Mouse (Mus musculus): ENCODE measurements around the gene Atxn7l3. TPM values are rescaled to one million over a fixed set of nuclear protein-coding genes. Genes with fewer than 3 reads are reported as not detected.

The Atxn7l3 gene
- polyA plus RNA-seq, 1 experiment from 2014 or later, result 30.1 TPM

- H3K36me3 ChIP-seq, result peaks cover 63% of the 10 kb centered on the region
- no peaks in the 10 kb centered on the region for H3K9me3 ChIP-seq
- WGBS, result 85% methylated on average over 9 of the region's 9 CpGs
- ATAC-seq, result no peak
- H3K4me1 ChIP-seq (replicated peaks), result peaks cover 24% of the 10 kb centered on the region
- no peak overlapping the region for H3K4me3 ChIP-seq (replicated peaks)
- no peak overlapping the region for H3K27ac ChIP-seq
- H3K4me2 ChIP-seq (replicated peaks), result no peak overlapping the region
- H3K9ac ChIP-seq (replicated peaks), result no peak overlapping the region
- no peaks in the 10 kb centered on the region for H3K27me3 ChIP-seq
These were observed 11.7 kb upstream of the Atxn7l3 start for GRCm38 (mm10) chr11:102308104-102308503.

DNA sequence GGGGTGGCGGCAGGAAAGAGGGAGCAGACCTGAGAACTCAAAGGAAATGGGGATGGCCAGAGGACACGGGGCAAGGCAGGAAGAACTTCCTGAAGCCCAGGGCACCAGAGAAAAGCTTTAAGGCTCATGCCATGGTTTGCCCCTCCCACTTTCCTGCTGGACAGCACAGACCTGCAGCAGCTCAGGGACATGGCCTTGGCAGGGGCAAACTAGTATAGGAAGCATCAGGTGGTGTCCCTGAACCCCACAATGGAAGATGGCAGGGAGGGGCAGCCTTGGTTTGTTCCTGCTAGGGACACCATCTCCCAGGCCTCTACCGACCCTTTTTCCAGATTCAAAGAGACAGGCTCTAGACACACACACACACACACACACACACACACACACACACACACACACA is 8.9 kb upstream of the Atxn7l3 start:
- no peaks in the 10 kb centered on the region for H3K27me3 ChIP-seq
- no peak overlapping the region for H3K27ac ChIP-seq

GRCm38 (mm10) chr11:102304141-102304540 is 7.7 kb upstream of the Atxn7l3 start:
- Histone ChIP-seq H3K27ac (no peak overlapping the region), H3K9ac (replicated peaks) (no peak overlapping the region), H3K4me1 (replicated peaks) (peaks cover 5% of the 10 kb centered on the region), H3K27me3 (no peaks in the 10 kb centered on the region), H3K9me3 (no peaks in the 10 kb centered on the region), H3K4me2 (replicated peaks) (no peak overlapping the region), H3K4me3 (replicated peaks) (no peak overlapping the region), H3K36me3 (peaks cover 26% of the 10 kb centered on the region)
- WGBS, result 54% methylated on average over 2 of the region's 2 CpGs
- no peak for ATAC-seq

More for the DNA sequence above, 8.9 kb upstream of the Atxn7l3 start:
- 63% methylated on average over 2 of the region's 3 CpGs for WGBS
- Histone ChIP-seq H3K9me3 (no peaks in the 10 kb centered on the region), H3K36me3 (peaks cover 37% of the 10 kb centered on the region), H3K9ac (replicated peaks) (no peak overlapping the region), H3K4me3 (replicated peaks) (no peak overlapping the region), H3K4me2 (replicated peaks) (no peak overlapping the region), H3K4me1 (replicated peaks) (peaks cover 14% of the 10 kb centered on the region)
- ATAC-seq, result no peak

DNA sequence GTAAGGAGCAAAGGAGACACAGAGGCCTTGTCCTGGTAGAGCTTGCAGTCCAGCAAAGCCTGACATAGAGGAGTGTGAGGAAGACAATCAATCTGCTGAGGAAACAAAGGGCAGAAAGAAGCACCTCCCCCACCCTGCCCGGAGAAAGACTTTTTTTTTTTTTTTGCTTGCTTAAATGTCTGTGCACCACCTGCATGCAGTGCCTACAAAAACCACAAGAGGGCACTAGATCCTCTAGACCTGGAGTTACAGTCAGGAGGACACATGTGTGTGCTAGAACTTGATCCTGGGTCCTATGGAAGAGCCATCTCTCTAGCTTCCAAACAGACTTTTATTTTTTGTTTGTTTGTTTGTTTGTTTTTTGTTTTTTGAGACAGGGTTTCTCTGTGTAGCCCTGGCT is 3.4 kb upstream of the Atxn7l3 start:
- 7% methylated on average over 1 of the region's 1 CpGs for WGBS
- H3K27me3 ChIP-seq, result no peaks in the 10 kb centered on the region
- no peak for ATAC-seq
- no peak overlapping the region for H3K9ac ChIP-seq (replicated peaks)
- H3K4me1 ChIP-seq (replicated peaks), result peaks cover 18% of the 10 kb centered on the region
- no peak overlapping the region for H3K27ac ChIP-seq
- H3K36me3 ChIP-seq, result no peaks in the 10 kb centered on the region
- no peak overlapping the region for H3K4me3 ChIP-seq (replicated peaks)
- no peaks in the 10 kb centered on the region for H3K9me3 ChIP-seq
- H3K4me2 ChIP-seq (replicated peaks), result no peak overlapping the region

GRCm38 (mm10) chr11:102297577-102298556 is 1.4 kb upstream of the Atxn7l3 start:
- H3K27ac ChIP-seq, result peak overlapping the region; percentile 99
- no peaks in the 10 kb centered on the region for H3K27me3 ChIP-seq
- peak overlapping the region; percentile 88 for H3K4me3 ChIP-seq (replicated peaks)
- peak; percentile 46 for ATAC-seq
- peak overlapping the region; percentile 73 for H3K9ac ChIP-seq (replicated peaks)
- 28% methylated on average over 27 of the region's 27 CpGs for WGBS
- H3K36me3 ChIP-seq, result peaks cover 15% of the 10 kb centered on the region
- H3K9me3 ChIP-seq, result no peaks in the 10 kb centered on the region
- peaks cover 30% of the 10 kb centered on the region for H3K4me1 ChIP-seq (replicated peaks)
- peak overlapping the region; percentile 93 for H3K4me2 ChIP-seq (replicated peaks)

DNA sequence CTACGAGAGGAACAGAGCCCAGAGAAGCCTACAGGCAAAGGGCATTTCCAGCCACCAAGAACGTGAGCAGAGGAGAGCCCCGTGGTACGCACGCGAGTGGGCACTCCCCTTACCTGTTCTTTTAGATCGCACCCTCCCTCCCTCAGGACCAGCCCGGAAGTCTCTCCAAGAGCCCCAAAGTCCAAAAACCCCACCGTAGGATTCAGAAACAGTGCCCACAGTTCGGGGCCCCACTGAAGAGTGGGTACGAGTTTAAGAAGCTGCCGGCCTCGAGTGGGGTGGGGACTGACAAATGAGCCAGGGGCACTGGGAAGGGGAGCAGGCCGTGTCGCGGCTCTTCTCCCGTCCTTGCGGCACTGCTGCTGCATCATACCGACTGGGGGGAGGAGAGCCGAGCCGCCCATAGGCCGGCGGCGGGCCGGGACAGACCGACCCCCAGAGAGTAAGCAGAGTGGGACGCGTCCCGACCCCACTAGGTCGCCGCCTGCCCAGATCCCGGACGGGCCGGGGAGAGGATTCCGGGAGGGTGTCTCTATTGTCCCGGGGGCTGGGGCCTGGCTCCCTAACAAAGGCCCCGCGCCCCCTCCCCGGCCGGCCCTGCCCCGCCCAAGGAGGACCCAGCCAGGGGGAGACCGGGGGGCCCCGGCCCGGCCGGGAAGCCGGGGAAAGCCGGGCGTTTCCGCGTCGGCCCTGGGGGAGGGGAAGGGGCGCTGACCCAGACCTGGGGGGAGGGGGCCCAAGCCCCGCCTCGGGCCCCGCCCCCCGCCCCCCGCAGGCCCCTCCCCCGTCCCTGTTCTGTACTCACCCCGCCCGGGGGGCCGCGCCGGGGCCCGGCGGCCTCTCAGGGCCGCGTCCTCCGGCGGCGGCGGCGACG is 596 bp downstream of the Atxn7l3 start:
- no peaks in the 10 kb centered on the region for H3K27me3 ChIP-seq
- H3K4me1 ChIP-seq (replicated peaks), result peaks cover 33% of the 10 kb centered on the region
- H3K4me3 ChIP-seq (replicated peaks), result peak overlapping the region; percentile 88
- 1% methylated on average over 42 of the region's 73 CpGs for WGBS
- H3K9me3 ChIP-seq, result no peaks in the 10 kb centered on the region
- ATAC-seq, result peak; percentile 48
- peak overlapping the region; percentile 93 for H3K4me2 ChIP-seq (replicated peaks)
- peak overlapping the region; percentile 97 for H3K9ac ChIP-seq (replicated peaks)
- H3K36me3 ChIP-seq, result peaks cover 35% of the 10 kb centered on the region
- peak overlapping the region; percentile 99 for H3K27ac ChIP-seq

GRCm38 (mm10) chr11:102294887-102295597 is 1.4 kb downstream of the Atxn7l3 start:
- H3K27me3 ChIP-seq, result no peaks in the 10 kb centered on the region
- H3K4me1 ChIP-seq (replicated peaks), result peaks cover 33% of the 10 kb centered on the region
- H3K36me3 ChIP-seq, result peaks cover 43% of the 10 kb centered on the region
- H3K4me2 ChIP-seq (replicated peaks), result peak overlapping the region; percentile 93
- H3K9ac ChIP-seq (replicated peaks), result peak overlapping the region; percentile 97
- H3K27ac ChIP-seq, result peak overlapping the region; percentile 99
- H3K9me3 ChIP-seq, result no peaks in the 10 kb centered on the region
- peak; percentile 0; the same call in 1 of the 2 replicates for ATAC-seq
- WGBS, result 65% methylated on average over 12 of the region's 12 CpGs
- H3K4me3 ChIP-seq (replicated peaks), result peak overlapping the region; percentile 88

DNA sequence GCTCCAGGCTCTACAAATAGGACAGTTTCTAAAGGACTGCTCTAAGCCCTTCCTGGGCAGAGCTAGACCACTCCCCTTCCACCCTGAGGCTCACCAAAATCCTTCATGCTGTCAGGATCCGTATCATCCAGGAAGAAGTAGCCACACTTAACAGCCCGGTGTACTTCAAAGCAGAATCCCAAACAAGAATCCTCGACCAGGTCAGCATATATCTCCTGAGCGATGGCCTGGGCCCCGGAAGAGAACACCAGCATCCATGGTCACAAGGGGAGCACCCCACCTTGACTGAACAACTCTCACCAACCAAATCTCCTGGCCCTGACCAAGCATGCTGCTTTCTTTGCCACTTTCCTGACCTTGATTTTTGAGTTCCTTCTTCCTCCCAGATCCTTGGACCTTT is 2.0 kb downstream of the Atxn7l3 start:
- H3K9ac ChIP-seq (replicated peaks), result peak overlapping the region; percentile 97; the same call in 1 of the 2 replicates

DNA sequence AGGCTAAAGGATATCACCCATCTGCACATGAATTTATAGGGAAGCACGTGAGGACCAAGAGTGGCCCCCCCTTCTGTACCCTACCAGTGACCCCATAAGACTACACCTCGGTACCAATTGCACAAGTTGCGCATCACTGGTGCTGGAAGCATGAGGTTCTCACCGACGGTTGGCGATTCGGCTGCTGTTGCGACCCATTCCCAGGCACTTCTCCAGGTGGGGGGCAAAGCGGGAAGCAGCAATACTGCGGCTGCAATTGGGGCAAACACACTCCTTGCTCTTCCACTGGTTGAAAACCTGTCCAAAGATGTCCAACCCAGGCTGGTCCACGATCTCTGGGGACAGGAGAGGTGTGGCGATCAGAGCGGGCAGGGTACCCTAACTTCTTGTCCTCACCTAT is 2.5 kb downstream of the Atxn7l3 start:
- Histone ChIP-seq H3K9ac (replicated peaks) (0 out of 2 replicates have a peak overlapping the region, but pooled peaks have one; percentile 16), H3K27ac (no peak overlapping the region), H3K4me2 (replicated peaks) (peak overlapping the region; percentile 93), H3K27me3 (no peaks in the 10 kb centered on the region), H3K4me3 (replicated peaks) (peak overlapping the region; percentile 88; the same call in 1 of the 2 replicates), H3K4me1 (replicated peaks) (peaks cover 38% of the 10 kb centered on the region), H3K9me3 (no peaks in the 10 kb centered on the region), H3K36me3 (peaks cover 52% of the 10 kb centered on the region)
- no peak for ATAC-seq
- 95% methylated on average over 13 of the region's 13 CpGs for WGBS

More for the DNA sequence above, 2.0 kb downstream of the Atxn7l3 start:
- no peak for ATAC-seq
- Histone ChIP-seq H3K27ac (peak overlapping the region; percentile 99; the same call in 1 of the 2 replicates), H3K4me2 (replicated peaks) (peak overlapping the region; percentile 93), H3K9me3 (no peaks in the 10 kb centered on the region), H3K36me3 (peaks cover 48% of the 10 kb centered on the region), H3K4me1 (replicated peaks) (peaks cover 34% of the 10 kb centered on the region), H3K4me3 (replicated peaks) (peak overlapping the region; percentile 88), H3K27me3 (no peaks in the 10 kb centered on the region)
- WGBS, result 82% methylated on average over 5 of the region's 5 CpGs

DNA sequence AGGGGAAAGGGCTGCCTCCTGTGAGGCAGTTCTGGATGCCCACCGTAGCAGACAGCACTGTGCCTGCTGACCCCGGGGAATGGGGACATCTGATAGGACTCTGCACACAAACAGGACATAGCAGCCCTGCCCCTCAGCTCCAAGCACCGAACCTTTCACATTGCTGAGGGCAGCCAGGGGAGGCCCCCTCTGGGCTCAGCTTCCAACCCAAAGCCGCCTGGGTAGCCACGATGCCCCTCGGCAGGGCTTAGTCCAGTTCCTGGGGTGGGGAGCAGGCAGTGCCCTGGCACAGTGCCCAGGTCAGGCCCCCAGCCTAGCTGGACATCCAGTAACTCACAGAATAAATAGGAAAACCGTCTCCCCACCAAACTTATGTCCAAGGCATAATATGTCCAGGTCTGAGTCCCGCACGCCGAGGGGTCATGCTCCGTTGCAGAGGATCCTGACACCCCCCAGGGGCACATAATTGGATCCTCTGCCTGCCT is 5.3 kb downstream of the Atxn7l3 start:
- no peak overlapping the region for H3K4me2 ChIP-seq (replicated peaks)
- 89% methylated on average over 11 of the region's 11 CpGs for WGBS
- peaks cover 47% of the 10 kb centered on the region for H3K4me1 ChIP-seq (replicated peaks)
- no peak overlapping the region for H3K4me3 ChIP-seq (replicated peaks)
- H3K9me3 ChIP-seq, result no peaks in the 10 kb centered on the region
- H3K27ac ChIP-seq, result no peak overlapping the region
- no peaks in the 10 kb centered on the region for H3K27me3 ChIP-seq
- H3K36me3 ChIP-seq, result peaks cover 72% of the 10 kb centered on the region
- H3K9ac ChIP-seq (replicated peaks), result no peak overlapping the region; the same call in 1 of the 2 replicates
- no peak for ATAC-seq

- WGBS, result 86% methylated on average over 4 of the region's 4 CpGs
- no peaks in the 10 kb centered on the region for H3K27me3 ChIP-seq
- no peak overlapping the region for H3K4me2 ChIP-seq (replicated peaks)
- no peak overlapping the region for H3K27ac ChIP-seq
- ATAC-seq, result no peak
- peak overlapping the region; percentile 16; the same call in 1 of the 2 replicates for H3K9ac ChIP-seq (replicated peaks)
- peaks cover 50% of the 10 kb centered on the region for H3K4me1 ChIP-seq (replicated peaks)
- H3K9me3 ChIP-seq, result no peaks in the 10 kb centered on the region
- H3K4me3 ChIP-seq (replicated peaks), result no peak overlapping the region
- H3K36me3 ChIP-seq, result peaks cover 72% of the 10 kb centered on the region
These were observed 6.3 kb downstream of the Atxn7l3 start for GRCm38 (mm10) chr11:102290141-102290540.

Measured in midbrain, embryonic 13.5 days (tissue).